19 mouse cellular contexts compared by ENCODE assay signal in the genomic region with DNA sequence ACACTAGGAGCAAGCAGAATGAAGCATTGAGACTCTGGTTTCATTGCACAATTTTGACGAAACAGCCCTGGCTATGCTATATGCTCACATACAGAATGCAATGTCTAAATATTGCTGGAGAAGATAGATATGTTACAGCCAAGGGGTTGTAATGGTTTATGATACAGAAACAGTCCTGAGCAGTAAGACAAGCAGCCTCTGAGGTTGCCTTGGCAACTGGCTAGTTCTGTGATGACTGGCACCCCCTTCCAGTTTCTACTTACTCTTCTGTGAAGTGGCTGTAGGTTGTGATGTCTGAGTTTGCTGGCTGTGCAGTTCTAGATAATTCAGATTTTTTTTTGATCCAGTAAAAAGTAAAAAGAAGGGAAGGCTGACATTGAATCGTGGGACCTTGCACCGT.
DNase-seq lines count a peak whose midpoint lies in the region; ATAC-seq and TF ChIP-seq lines count a peak whose summit lies in the region.
"Had no signal": no experiment of that assay in that cellular context is flagged by ENCODE, and none has a peak within 500 bp of the region (broad histone marks: within the 10 kb centered on the region; RNA-seq: fewer than 3 reads in every experiment).

No protein-coding gene starts in this region.

- 0 out of 2 replicates have a peak, but pooled peaks have one; percentile 30 for ATAC-seq in hindbrain, embryonic 15.5 days (ENCODE audit: low FRiP score, low read depth)
- no peak for ATAC-seq in hindbrain, embryonic 14.5 days (ENCODE audit: low FRiP score)
- ATAC-seq in neural tube, embryonic 14.5 days (ENCODE audit: low read depth), result peak; percentile 54; the same call in 1 of the 2 replicates
- peak; percentile 84 for ATAC-seq in forebrain, postnatal 0 days
- ATAC-seq: hindbrain, postnatal 0 days had no signal

- no peaks in the 10 kb centered on the region for H3K27me3 ChIP-seq in hindbrain, embryonic 15.5 days
- H3K27me3 ChIP-seq in hindbrain, embryonic 14.5 days (ENCODE audit: control insufficient read depth, insufficient read depth, low read length), result no peaks in the 10 kb centered on the region
- no peaks in the 10 kb centered on the region for H3K27me3 ChIP-seq in neural tube, embryonic 14.5 days (ENCODE audit: control insufficient read depth, insufficient read depth, low read length)
- H3K27me3 ChIP-seq in forebrain, postnatal 0 days (ENCODE audit: insufficient read depth, low read length), result no peaks in the 10 kb centered on the region
- H3K27me3 ChIP-seq: limb, embryonic 15.5 days had no signal

- TF ChIP-seq CTCF in forebrain, postnatal 0 days (IDR thresholded peaks at IDR 0.05; ENCODE audit: low read depth), result no peak

- H3K27ac ChIP-seq in hindbrain, embryonic 15.5 days (replicated peaks), result no peak overlapping the region
- no peak overlapping the region for H3K27ac ChIP-seq in hindbrain, embryonic 14.5 days
- no peak overlapping the region for H3K27ac ChIP-seq in neural tube, embryonic 14.5 days (ENCODE audit: low read depth, low read length)
- no peak overlapping the region for H3K27ac ChIP-seq in forebrain, postnatal 0 days (ENCODE audit: low read depth, low read length)
- H3K27ac ChIP-seq: gastrocnemius, adult 2 months; hindbrain, postnatal 0 days; limb, embryonic 15.5 days; macrophage had no signal

- H3K4me3 ChIP-seq in hindbrain, embryonic 15.5 days, result no peak overlapping the region
- no peak overlapping the region for H3K4me3 ChIP-seq in hindbrain, embryonic 14.5 days (replicated peaks; ENCODE audit: low read length)
- no peak overlapping the region for H3K4me3 ChIP-seq in neural tube, embryonic 14.5 days (ENCODE audit: low read depth, low read length)
- H3K4me3 ChIP-seq in forebrain, postnatal 0 days (ENCODE audit: low read depth, low read length), result no peak overlapping the region
- H3K4me3 ChIP-seq: gastrocnemius, adult 2 months; limb, embryonic 15.5 days had no signal

- 85% methylated on average over 3 of the region's 3 CpGs for WGBS in hindbrain, embryonic 15.5 days
- WGBS in hindbrain, embryonic 14.5 days, result 90% methylated on average over 3 of the region's 3 CpGs
- 88% methylated on average over 3 of the region's 3 CpGs for WGBS in neural tube, embryonic 14.5 days
- 78% methylated on average over 3 of the region's 3 CpGs for WGBS in forebrain, postnatal 0 days

- no peaks in the 10 kb centered on the region for H3K36me3 ChIP-seq in hindbrain, embryonic 15.5 days
- H3K36me3 ChIP-seq in hindbrain, embryonic 14.5 days (replicated peaks; ENCODE audit: control insufficient read depth, insufficient read depth), result no peaks in the 10 kb centered on the region
- H3K36me3 ChIP-seq in neural tube, embryonic 14.5 days (ENCODE audit: control insufficient read depth, insufficient read depth, low read length), result no peaks in the 10 kb centered on the region
- no peaks in the 10 kb centered on the region for H3K36me3 ChIP-seq in forebrain, postnatal 0 days (ENCODE audit: insufficient read depth)
- H3K36me3 ChIP-seq: limb, embryonic 15.5 days had no signal

- no peak overlapping the region for H3K4me2 ChIP-seq in hindbrain, embryonic 15.5 days
- H3K4me2 ChIP-seq in hindbrain, embryonic 14.5 days (replicated peaks), result no peak overlapping the region
- no peak overlapping the region for H3K4me2 ChIP-seq in neural tube, embryonic 14.5 days (ENCODE audit: low read depth, low read length)
- H3K4me2 ChIP-seq in forebrain, postnatal 0 days (ENCODE audit: low read depth), result no peak overlapping the region
- H3K4me2 ChIP-seq: limb, embryonic 15.5 days; lung, embryonic 14.5 days had no signal

- no peaks in the 10 kb centered on the region for H3K4me1 ChIP-seq in hindbrain, embryonic 15.5 days (replicated peaks)
- H3K4me1 ChIP-seq in hindbrain, embryonic 14.5 days (replicated peaks; ENCODE audit: control insufficient read depth, insufficient read depth, low read length), result no peaks in the 10 kb centered on the region
- no peaks in the 10 kb centered on the region for H3K4me1 ChIP-seq in neural tube, embryonic 14.5 days (ENCODE audit: control insufficient read depth, insufficient read depth, low read length)
- H3K4me1 ChIP-seq in forebrain, postnatal 0 days (ENCODE audit: insufficient read depth), result no peaks in the 10 kb centered on the region
- H3K4me1 ChIP-seq: limb, embryonic 15.5 days had no signal

- DNase-seq in hindbrain, embryonic 14.5 days (ENCODE audit: low spot score), result no peak
- no peak for DNase-seq in neural tube, embryonic 10.5 days (ENCODE audit: extremely low spot score, low spot score)
- peak; percentile 49 for DNase-seq in forebrain, postnatal 0 days
- peak; percentile 19 for DNase-seq in telencephalon, adult 2 months (ENCODE audit: low read depth, low spot score)
- no peak for DNase-seq in testis, postnatal 10 days (ENCODE audit: low spot score)
- no peak for DNase-seq in kidney, postnatal 36 days
- DNase-seq: adrenal gland, postnatal 25 days; B cell, adult 2 months; cerebellum, postnatal 36 days; gastrocnemius, adult 2 months; heart, adult 11 months; kidney, adult 9 months; lung, embryonic 14.5 days; thymus, adult 18-20 months had no signal

- no peak overlapping the region for H3K9ac ChIP-seq in hindbrain, embryonic 15.5 days
- H3K9ac ChIP-seq in hindbrain, embryonic 14.5 days, result no peak overlapping the region
- no peak overlapping the region for H3K9ac ChIP-seq in neural tube, embryonic 14.5 days (replicated peaks; ENCODE audit: low read depth, low read length)
- H3K9ac ChIP-seq in forebrain, postnatal 0 days, result no peak overlapping the region
- H3K9ac ChIP-seq: limb, embryonic 15.5 days; lung, embryonic 14.5 days had no signal

- H3K9me3 ChIP-seq in hindbrain, embryonic 15.5 days, result no peaks in the 10 kb centered on the region
- H3K9me3 ChIP-seq in hindbrain, embryonic 14.5 days (ENCODE audit: control insufficient read depth, low read length), result no peaks in the 10 kb centered on the region
- no peaks in the 10 kb centered on the region for H3K9me3 ChIP-seq in neural tube, embryonic 14.5 days (ENCODE audit: control insufficient read depth, low read length)
- H3K9me3 ChIP-seq in forebrain, postnatal 0 days (ENCODE audit: low read length), result no peaks in the 10 kb centered on the region
- H3K9me3 ChIP-seq: limb, embryonic 15.5 days had no signal

Comparison
In these comparisons a context has a peak if more than half of its experiments do, and no peak if none do; other contexts are left out.
1. DNase-seq: peak in forebrain, postnatal 0 days (single experiment) and telencephalon, adult 2 months (single experiment); none in hindbrain, embryonic 14.5 days (single experiment), neural tube, embryonic 10.5 days (single experiment), testis, postnatal 10 days (single experiment) and kidney, postnatal 36 days (0 of 2).